Mouse (Mus musculus) cerebellum, postnatal 14 days (tissue): ENCODE data around the gene Acap1.
"Not testable (repeated sequence)": the region's sequence is repeated elsewhere in the genome, so short reads cannot be mapped to it uniquely, and the experiment has no call there.

Source experiments
- DNase-seq, 2 experiments: peaks; one replicate each; pipeline ENCODE4 v3.0.0; 2021; ENCODE audit warnings: mixed read lengths in 2 of 2

Acap1 gene

GRCm38 (mm10) chr11:69870289-69871069 is 24.9 kb downstream of the Acap1 start:
- DNase-seq, result no peak

DNA sequence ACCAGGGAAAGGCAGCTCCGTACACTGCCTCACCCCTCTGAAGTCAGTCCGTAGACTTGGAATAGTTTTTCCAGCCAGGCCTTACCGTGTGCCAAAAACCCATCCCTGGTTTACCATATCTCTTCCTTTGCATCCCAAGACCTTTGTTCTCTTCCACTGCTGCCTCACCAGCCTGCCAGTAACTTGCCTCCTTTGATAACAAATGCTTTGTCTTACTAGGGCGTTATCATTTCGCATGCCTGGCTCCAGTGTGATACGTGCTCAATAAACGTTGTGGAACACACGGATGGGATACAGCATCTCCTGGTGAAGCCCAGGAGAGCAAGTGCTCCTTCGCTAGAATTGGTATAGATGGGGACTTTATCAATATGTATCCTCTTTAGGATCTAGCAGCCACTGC is 28.0 kb downstream of the Acap1 start:
- DNase-seq, result no peak

GRCm38 (mm10) chr11:69865561-69865960 is 29.8 kb downstream of the Acap1 start:
- no peak for DNase-seq

GRCm38 (mm10) chr11:69864138-69864860 is 31.0 kb downstream of the Acap1 start:
- DNase-seq, result no peak

- not testable (repeated sequence) for DNase-seq
Measured at GRCm38 (mm10) chr11:69863729-69864128, 31.6 kb downstream of the Acap1 start.

- no peak for DNase-seq
Measured at GRCm38 (mm10) chr11:69858113-69858998, 37.0 kb downstream of the Acap1 start, which contains the start of gene Tnk1. TSS of gene Tnk1 (minus strand) at chr11:69858730.

DNA sequence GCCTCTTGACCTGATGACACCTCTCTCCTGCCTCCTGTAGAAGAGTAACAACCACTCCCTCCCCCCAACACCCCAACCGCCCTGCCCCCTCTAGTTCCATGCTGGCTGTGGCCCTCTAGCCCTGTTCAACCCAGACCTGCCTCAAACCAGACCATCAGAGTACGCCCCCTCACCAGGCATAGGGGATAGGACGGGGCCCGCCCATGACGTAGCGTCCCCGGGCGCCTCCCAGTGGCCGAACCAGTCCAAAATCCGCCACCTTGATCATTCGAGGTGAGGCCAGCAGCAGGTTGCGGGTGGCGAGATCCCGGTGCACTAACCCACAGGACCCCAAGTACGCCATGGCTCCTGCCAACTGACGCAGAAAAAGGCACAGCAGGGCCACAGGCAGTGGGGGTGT is 40.0 kb downstream of the Acap1 start:
- peak; percentile 64 to 80 for DNase-seq

DNA sequence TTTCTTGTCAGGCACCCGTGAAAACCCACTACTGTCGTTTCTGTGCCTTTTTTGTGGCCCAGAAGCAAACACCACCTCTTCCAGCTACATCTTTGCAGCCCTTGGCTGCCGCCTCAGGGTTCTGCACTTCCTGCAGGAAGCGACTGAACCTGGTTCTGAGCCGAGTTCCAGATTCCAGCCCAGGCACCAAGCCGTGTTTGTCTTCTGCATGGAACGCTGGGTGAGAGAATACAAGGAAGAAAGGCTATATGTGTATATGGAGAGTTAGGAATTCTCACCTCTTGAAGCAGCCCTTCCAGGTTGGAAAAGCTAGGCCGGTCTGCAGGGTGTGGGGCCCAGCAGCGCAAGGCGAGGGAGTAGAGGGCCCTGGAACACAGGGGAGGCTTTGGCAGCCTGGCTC is 40.7 kb downstream of the Acap1 start:
- no peak for DNase-seq

- DNase-seq, result no peak
Measured at GRCm38 (mm10) chr11:69853994-69854393, 41.3 kb downstream of the Acap1 start.

DNA sequence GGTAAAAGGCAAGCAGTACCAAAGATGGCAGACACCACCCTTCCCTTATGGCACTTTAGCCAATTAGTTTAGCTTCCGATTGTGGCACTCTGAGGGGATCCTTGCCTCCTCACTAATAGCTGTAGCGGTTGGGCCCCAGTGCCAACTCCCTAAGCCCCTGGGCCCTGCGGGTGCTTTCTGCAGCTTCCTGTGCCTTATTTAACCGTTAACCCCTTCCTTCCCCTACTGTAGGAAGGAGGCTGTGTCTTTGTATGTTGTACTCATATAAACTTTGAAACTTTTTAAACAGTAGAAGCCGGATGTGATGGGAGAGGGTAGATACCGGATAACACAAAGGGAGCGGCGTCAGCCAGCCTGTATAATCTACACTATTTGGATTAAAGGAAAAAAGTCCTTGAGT is 44.6 kb downstream of the Acap1 start:
- DNase-seq, result no peak

DNA sequence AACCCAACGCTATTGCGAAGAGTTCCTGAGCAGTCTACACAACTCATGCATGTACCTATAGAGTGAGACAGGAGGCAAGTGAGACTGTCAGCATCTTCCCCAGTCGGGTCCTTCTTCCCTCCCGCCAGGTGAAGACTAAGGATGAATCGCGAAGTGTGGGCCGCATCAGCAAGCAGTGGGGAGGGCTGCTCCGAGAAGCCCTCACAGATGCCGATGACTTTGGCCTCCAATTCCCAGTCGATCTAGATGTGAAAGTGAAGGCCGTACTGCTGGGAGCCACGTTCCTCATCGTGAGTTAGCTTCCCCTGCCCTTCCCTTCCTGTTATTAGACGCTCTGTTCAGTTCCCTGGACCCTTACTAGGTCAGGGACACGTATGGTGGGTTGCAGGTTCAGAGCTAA is 45.5 kb downstream of the Acap1 start:
- no peak for DNase-seq

DNA sequence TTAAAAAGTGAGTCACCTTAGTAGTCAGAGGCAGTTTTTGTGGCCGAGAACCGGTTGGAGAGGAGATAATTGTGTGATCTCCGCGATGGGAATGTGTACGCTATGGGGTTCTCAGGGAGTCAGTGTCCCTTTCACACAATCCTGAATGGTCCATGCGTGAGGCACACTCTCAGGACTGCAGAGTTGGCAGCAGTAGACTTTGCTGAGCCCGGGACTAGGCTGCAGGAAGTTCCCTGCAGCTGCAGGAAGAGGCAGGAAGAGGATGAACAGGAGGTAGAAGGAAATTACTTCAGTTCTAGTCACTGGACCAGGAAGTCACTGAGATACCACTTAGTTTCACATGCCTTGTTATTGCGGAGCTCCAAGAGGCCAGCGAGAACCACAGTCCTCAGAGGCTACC is 46.2 kb downstream of the Acap1 start:
- no peak for DNase-seq

GRCm38 (mm10) chr11:69848021-69848420 is 47.3 kb downstream of the Acap1 start:
- peak; percentile 83 to 84 for DNase-seq

GRCm38 (mm10) chr11:69846738-69847688 is 48.3 kb downstream of the Acap1 start:
- peak; percentile 45 to 48 for DNase-seq

- peak; percentile 94 for DNase-seq
Measured at GRCm38 (mm10) chr11:69846198-69846680, 49.1 kb downstream of the Acap1 start, which contains the start of gene Plscr3. TSS of gene Plscr3 (plus strand) at chr11:69846376.

DNA sequence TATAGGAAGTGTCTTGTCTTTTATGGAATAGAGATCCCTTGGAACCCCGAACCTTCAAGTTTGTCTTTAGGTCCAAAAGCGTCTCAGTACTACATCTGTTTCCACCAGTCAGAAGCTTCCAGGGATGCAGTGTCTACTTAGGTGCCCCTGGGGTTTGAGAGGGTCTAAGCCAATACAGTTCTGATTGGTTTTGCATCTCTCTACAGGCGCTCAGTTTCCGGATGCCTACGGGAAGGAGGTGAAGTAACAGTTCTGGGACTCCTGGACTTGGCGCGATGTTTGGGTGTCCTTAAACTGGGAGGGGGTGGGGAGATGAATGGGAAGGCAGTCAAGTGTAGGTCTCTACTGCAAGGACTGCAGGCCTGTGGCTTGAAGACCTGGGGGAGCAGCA is 56.6 kb downstream of the Acap1 start:
- DNase-seq, result no peak

DNA sequence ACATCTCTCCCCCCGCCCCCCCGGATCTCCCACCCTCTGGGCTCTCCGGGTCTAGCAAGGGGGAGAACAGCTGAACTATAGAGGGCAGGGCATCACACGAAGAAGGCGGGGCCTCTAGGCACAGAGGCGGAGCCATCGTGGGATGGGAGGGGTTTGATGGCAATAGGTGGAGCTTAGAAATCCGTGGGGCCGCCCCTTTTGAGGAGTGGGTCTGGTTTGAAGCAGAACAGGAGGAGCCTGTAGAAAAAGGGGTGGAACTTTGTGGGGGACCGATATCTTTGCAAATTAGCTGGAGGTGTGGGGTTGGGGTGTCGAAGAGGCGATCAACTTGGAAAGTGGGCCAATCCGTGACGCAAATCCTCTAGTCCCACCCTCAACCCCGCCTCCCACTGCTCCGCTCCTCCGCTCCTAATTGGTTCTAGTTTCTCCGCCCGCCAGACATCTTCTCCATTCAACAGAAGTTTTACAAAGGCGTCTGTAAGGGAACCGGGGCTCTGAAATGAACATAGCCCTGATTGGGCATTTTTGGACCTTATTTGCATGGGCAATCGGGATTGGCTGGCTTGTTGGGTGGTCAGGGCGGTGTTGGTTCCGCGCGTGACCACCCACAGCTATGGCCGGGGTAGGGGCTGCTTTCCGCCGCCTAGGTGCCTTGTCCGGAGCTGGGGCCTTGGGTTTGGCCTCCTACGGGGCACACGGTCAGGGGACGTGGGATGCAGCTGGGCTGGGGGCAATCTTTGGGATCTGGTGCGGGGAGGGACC is 57.2 kb downstream of the Acap1 start, which contains the start of gene Tmem256:
Gene Tmem256 (plus strand): TSS at position 563 of the 762 bp plus-strand sequence.
- peak; percentile 97 to 98 for DNase-seq

DNA sequence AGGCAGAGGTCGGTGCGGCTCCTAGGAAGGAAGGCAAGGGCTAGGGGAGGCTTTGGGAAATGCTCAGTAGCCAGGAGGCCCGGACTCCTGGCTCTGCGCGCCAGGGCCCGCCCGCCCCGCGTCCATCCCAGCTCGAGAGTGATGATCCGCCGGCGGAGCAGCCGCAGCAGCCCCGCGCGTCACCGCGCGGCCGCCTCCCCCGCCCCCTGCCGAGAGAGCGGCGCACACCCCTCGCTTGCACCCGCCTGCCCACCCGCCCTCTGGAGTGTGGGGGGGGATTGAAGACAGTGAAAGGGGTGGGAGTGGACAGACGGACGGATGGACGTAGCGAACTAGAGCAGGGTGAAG is 57.8 kb downstream of the Acap1 start, which contains the start of gene Nlgn2:
Gene Nlgn2 (minus strand): TSS at position 181 of the 348 bp plus-strand sequence.
- peak; percentile 91 to 93 for DNase-seq

GRCm38 (mm10) chr11:69836703-69837576 is 58.4 kb downstream of the Acap1 start:
- peak; percentile 70 to 72 for DNase-seq

- DNase-seq, result peak in 1 of 2 experiments; percentile 48
Measured at GRCm38 (mm10) chr11:69835966-69836335, 59.4 kb downstream of the Acap1 start.
